Mouse (Mus musculus) erythroblast, embryonic 14.5 days (primary cell): Measurements from ENCODE around the gene Gstm7. TPM values are rescaled to one million over a fixed set of nuclear protein-coding genes. Genes with fewer than 3 reads are reported as not detected.
"Not testable (repeated sequence)": the region's sequence is repeated elsewhere in the genome, so short reads cannot be mapped to it uniquely, and the experiment has no call there.

Source experiments
- H3K27me3 ChIP-seq: 2 replicates; pipeline ENCODE4 v1.6.1; 2012; ENCODE audit warnings: inconsistent platforms; ENCODE audit not compliant: control insufficient read depth
- H3K36me3 ChIP-seq: 2 replicates; pipeline ENCODE4 v1.6.1; 2012; ENCODE audit warnings: mild to moderate bottlenecking, inconsistent platforms; ENCODE audit not compliant: control insufficient read depth
- H3K4me1 ChIP-seq: 2 replicates; pipeline ENCODE4 v1.6.1; 2012; ENCODE audit warnings: inconsistent platforms; ENCODE audit not compliant: control insufficient read depth
- H3K4me3 ChIP-seq: replicated peaks from 2 replicates; pipeline ENCODE3; 2012; ENCODE audit warnings: moderate library complexity, mild to moderate bottlenecking, inconsistent platforms
- H3K9me3 ChIP-seq: 2 replicates; pipeline ENCODE4 v1.6.1; 2012; ENCODE audit warnings: low read length, inconsistent platforms, mixed read lengths; ENCODE audit not compliant: control insufficient read depth
- GATA1 ChIP-seq: IDR thresholded peaks from 2 replicates; pipeline ENCODE4 v1.6.1; 2012; ENCODE audit warnings: low read length, inconsistent platforms, mixed read lengths
- TAL1 ChIP-seq: IDR thresholded peaks from 3 replicates; pipeline ENCODE4 v1.6.1; 2012; ENCODE audit warnings: low read length, inconsistent platforms, mixed read lengths
- polyA plus RNA-seq: library from polyadenylated mRNA; stranded (reverse); fragments of >175 nt; gene quantifications from 2 replicates; pipeline ENCODE4 v1.2.3, GENCODE M21; 2012

Gstm7 gene
- polyA plus RNA-seq: not detected in 2 replicates

- Histone ChIP-seq H3K9me3 (no peaks in the 10 kb centered on the region), H3K4me1 (peaks cover 8% of the 10 kb centered on the region), H3K27me3 (no peaks in the 10 kb centered on the region; the same call in 1 of the 2 replicates), H3K36me3 (no peaks in the 10 kb centered on the region), H3K4me3 (peak within 1 kb of the TSS; percentile 49)
- TF ChIP-seq GATA1 (no peak), TAL1 (no peak)
Measured at GRCm38 (mm10) chr3:107931670-107932069, at the start of gene Gstm7. Gene Gstm7 (minus strand): TSS chr3:107931817.

- no peaks in the 10 kb centered on the region for H3K9me3 ChIP-seq
- no peaks in the 10 kb centered on the region; the same call in 1 of the 2 replicates for H3K4me1 ChIP-seq
- TF ChIP-seq TAL1 (no peak), GATA1 (no peak)
- H3K36me3 ChIP-seq: no peaks in the 10 kb centered on the region
- H3K4me3 ChIP-seq: no peak overlapping the region
- H3K27me3 ChIP-seq: no peaks in the 10 kb centered on the region
Measured at GRCm38 (mm10) chr3:107981261-107981660, 49.6 kb upstream of the Gstm7 start.

GRCm38 (mm10) chr3:107977691-107978090 is 46.1 kb upstream of the Gstm7 start:
- Histone ChIP-seq H3K36me3 (no peaks in the 10 kb centered on the region), H3K9me3 (no peaks in the 10 kb centered on the region), H3K27me3 (no peaks in the 10 kb centered on the region), H3K4me3 (no peak overlapping the region), H3K4me1 (no peaks in the 10 kb centered on the region)
- TF ChIP-seq GATA1 (no peak), TAL1 (no peak)

GRCm38 (mm10) chr3:107974237-107974636 is 42.6 kb upstream of the Gstm7 start:
- H3K36me3 ChIP-seq: no peaks in the 10 kb centered on the region
- TF ChIP-seq TAL1: no peak
- no peaks in the 10 kb centered on the region for H3K4me1 ChIP-seq
- no peaks in the 10 kb centered on the region for H3K27me3 ChIP-seq
- no peaks in the 10 kb centered on the region for H3K9me3 ChIP-seq
- H3K4me3 ChIP-seq: no peak overlapping the region

GRCm38 (mm10) chr3:107972070-107972469 is 40.5 kb upstream of the Gstm7 start:
- Histone ChIP-seq H3K36me3 (no peaks in the 10 kb centered on the region), H3K4me3 (no peak overlapping the region), H3K9me3 (no peaks in the 10 kb centered on the region), H3K27me3 (no peaks in the 10 kb centered on the region), H3K4me1 (no peaks in the 10 kb centered on the region)
- TF ChIP-seq TAL1: no peak

GRCm38 (mm10) chr3:107971101-107971500 is 39.5 kb upstream of the Gstm7 start:
- H3K27me3 ChIP-seq, H3K4me1 ChIP-seq, H3K4me3 ChIP-seq, H3K36me3 ChIP-seq, H3K9me3 ChIP-seq: not testable (repeated sequence)

- H3K36me3 ChIP-seq: no peaks in the 10 kb centered on the region
- H3K27me3 ChIP-seq: no peaks in the 10 kb centered on the region
- H3K4me1 ChIP-seq: peaks cover 13% of the 10 kb centered on the region
- TF ChIP-seq TAL1 (no peak), GATA1 (no peak)
- H3K9me3 ChIP-seq: no peaks in the 10 kb centered on the region
- no peak within 1 kb of the TSS for H3K4me3 ChIP-seq
Measured at GRCm38 (mm10) chr3:107968724-107969395, 37.2 kb upstream of the Gstm7 start, which contains the start of gene Gstm3. Gene Gstm3 (minus strand): TSS chr3:107969283.

- no peak overlapping the region for H3K4me3 ChIP-seq
- peaks cover 15% of the 10 kb centered on the region for H3K4me1 ChIP-seq
- H3K27me3 ChIP-seq: no peaks in the 10 kb centered on the region
- H3K36me3 ChIP-seq: no peaks in the 10 kb centered on the region
- no peaks in the 10 kb centered on the region for H3K9me3 ChIP-seq
- no peak for TF ChIP-seq GATA1
- no peak for TF ChIP-seq TAL1
Measured at GRCm38 (mm10) chr3:107966631-107967030, 35.0 kb upstream of the Gstm7 start.

GRCm38 (mm10) chr3:107965592-107965991 is 34.0 kb upstream of the Gstm7 start:
- Histone ChIP-seq H3K36me3 (no peaks in the 10 kb centered on the region), H3K4me3 (no peak overlapping the region)
- TF ChIP-seq TAL1 (no peak), GATA1 (no peak)

More at GRCm38 (mm10) chr3:107965592-107965991, 34.0 kb upstream of the Gstm7 start:
- H3K9me3 ChIP-seq: no peaks in the 10 kb centered on the region
- H3K27me3 ChIP-seq: no peaks in the 10 kb centered on the region
- peaks cover 15% of the 10 kb centered on the region for H3K4me1 ChIP-seq
